Mouse (Mus musculus) lung, postnatal 0 days (tissue): ENCODE results near the gene Adora2a.

Experiments
- CTCF ChIP-seq: IDR thresholded peaks from 2 replicates; pipeline ENCODE4 v1.5.1; 2016; ENCODE audit warnings: antibody characterized with exemption, mild to moderate bottlenecking
- EP300 ChIP-seq: IDR thresholded peaks from 2 replicates; pipeline ENCODE4 v1.6.1; 2016; ENCODE audit warnings: antibody characterized with exemption, mild to moderate bottlenecking, control low read depth

- TF ChIP-seq CTCF (no peak), EP300 (no peak)
Measured at GRCm38 (mm10) chr10:75304049-75304405, 12.7 kb upstream of the Adora2a start.
